10 mouse cellular contexts compared by ENCODE assay signal in the genomic region with DNA sequence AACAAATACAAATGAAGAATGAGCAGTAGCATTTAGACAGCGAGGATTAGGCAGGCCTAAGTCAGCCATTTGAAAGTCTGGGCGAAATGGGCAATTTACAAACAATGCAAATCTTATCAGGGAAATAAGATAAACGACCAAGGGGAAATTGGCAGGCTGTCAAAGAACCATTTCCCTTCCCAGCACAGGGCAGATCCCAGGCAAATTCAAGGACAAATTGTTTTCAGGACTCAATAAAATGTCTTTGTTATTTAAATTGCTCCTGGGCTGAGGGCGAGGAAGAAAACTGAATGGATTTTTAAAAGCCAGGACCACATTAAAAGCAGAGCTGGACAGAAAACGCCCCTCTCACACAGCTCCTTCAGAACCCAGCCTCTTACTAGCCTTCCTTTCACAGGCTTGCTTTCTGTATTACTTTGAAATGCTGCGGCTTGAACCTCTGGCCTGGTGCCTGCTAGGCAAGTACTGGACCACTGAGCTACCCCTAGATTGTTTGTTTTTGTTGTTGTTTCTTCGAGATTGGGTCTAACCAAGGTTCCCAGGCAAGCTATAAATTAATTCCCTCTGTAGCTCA.
DNase-seq lines count a peak whose midpoint lies in the region; ATAC-seq lines count a peak whose summit lies in the region.
"Had no signal": no experiment of that assay in that cellular context is flagged by ENCODE, and none has a peak within 500 bp of the region (broad histone marks: within the 10 kb centered on the region; RNA-seq: fewer than 3 reads in every experiment).

No protein-coding gene starts in this region.

- 35% methylated on average over 7 of the region's 7 CpGs for WGBS in limb, embryonic 15.5 days

- peak; percentile 32 for DNase-seq in adrenal gland, postnatal 10 days
- DNase-seq in adrenal gland, postnatal 4 days (ENCODE audit: low spot score in 2 of 2), result no peak
- DNase-seq in urinary bladder, postnatal 14 days (ENCODE audit: low spot score), result peak; percentile 5
- no peak for DNase-seq in urinary bladder, postnatal 25 days (ENCODE audit: low spot score)
- no peak for DNase-seq in B cell, adult 2 months
- DNase-seq in right cerebral cortex, postnatal 25 days, result no peak
- DNase-seq in retina, embryonic 14.5 days (ENCODE audit: low spot score), result no peak
- DNase-seq: gastrocnemius, postnatal 10 days; liver, embryonic 13.5 days had no signal

- H3K4me1 ChIP-seq in limb, embryonic 15.5 days, result 0 out of 2 replicates have a peak, but pooled peaks cover 3% of the 10 kb centered on the region

- no peaks in the 10 kb centered on the region for H3K27me3 ChIP-seq in limb, embryonic 15.5 days
- H3K27me3 ChIP-seq: liver, embryonic 13.5 days had no signal

- H3K4me3 ChIP-seq in limb, embryonic 15.5 days, result no peak overlapping the region
- H3K4me3 ChIP-seq: liver, embryonic 13.5 days had no signal

- no peaks in the 10 kb centered on the region for H3K36me3 ChIP-seq in limb, embryonic 15.5 days
- H3K36me3 ChIP-seq: liver, embryonic 13.5 days had no signal

- no peak overlapping the region for H3K4me2 ChIP-seq in limb, embryonic 15.5 days
- H3K4me2 ChIP-seq: liver, embryonic 13.5 days had no signal

- H3K9me3 ChIP-seq in limb, embryonic 15.5 days, result no peaks in the 10 kb centered on the region
- H3K9me3 ChIP-seq: liver, embryonic 13.5 days had no signal

- H3K9ac ChIP-seq in limb, embryonic 15.5 days, result no peak overlapping the region
- H3K9ac ChIP-seq: liver, embryonic 13.5 days had no signal

- ATAC-seq in limb, embryonic 15.5 days (ENCODE audit: insufficient number of reproducible peaks, low FRiP score, low TSS enrichment, low read depth), result no peak

- peak overlapping the region; percentile 14; the same call in 1 of the 2 replicates for H3K27ac ChIP-seq in limb, embryonic 15.5 days
- H3K27ac ChIP-seq: liver, embryonic 13.5 days had no signal

Comparison
In these comparisons a context has a peak if more than half of its experiments do, and no peak if none do; other contexts are left out.
1. DNase-seq: peak in adrenal gland, postnatal 10 days (single experiment) and urinary bladder, postnatal 14 days (single experiment); none in adrenal gland, postnatal 4 days (0 of 2), urinary bladder, postnatal 25 days (single experiment), B cell, adult 2 months (0 of 2), right cerebral cortex, postnatal 25 days (single experiment) and retina, embryonic 14.5 days (single experiment).